Mouse (Mus musculus): ENCODE results near the gene Rtn4ip1. TPM values are rescaled to one million over a fixed set of nuclear protein-coding genes. Genes with fewer than 3 reads are reported as not detected.
A peak's percentile ranks its signal among the peaks of the same experiment; 100 is the strongest.

Rtn4ip1 gene
- polyA plus RNA-seq, 1 experiment from 2014 or later = 32.3 TPM

DNA sequence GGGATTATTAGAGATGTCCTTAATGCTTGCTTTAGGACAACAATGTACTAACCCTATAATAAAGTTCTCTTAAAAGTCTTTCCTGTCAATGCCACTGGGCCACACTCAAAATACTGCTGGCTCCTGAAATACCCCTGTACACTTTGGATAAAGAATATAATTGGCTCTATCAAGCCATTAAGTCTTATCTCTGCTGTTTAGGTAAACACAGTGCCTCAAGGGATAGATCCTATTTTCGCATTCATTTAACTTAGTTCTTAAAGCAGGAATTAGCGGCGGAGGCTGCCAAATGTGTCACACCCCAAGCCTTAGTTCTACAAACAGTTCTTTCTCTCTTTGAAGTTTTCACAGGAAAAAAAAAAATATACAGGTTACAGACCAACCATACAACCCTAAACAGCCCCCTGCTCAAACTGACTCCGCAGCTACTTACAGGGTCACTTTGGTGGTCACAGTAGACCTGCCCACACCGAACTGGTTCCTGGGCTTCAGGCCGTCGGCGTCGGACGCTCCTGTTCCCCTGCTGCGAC, 101.5 kb downstream of the Rtn4ip1 start:
- Histone ChIP-seq H3K4me1 (replicated peaks) (peaks cover 25% of the 10 kb centered on the region), H3K4me3 (peak overlapping the region; percentile 67), H3K27me3 (peaks cover 83% of the 10 kb centered on the region), H3K36me3 (no peaks in the 10 kb centered on the region), H3K27ac (no peak overlapping the region), H3K4me2 (peak overlapping the region; percentile 76), H3K9me3 (replicated peaks) (no peaks in the 10 kb centered on the region), H3K9ac (peak overlapping the region; percentile 36)
- WGBS = 1% methylated on average over 11 of the region's 11 CpGs
- no peak for ATAC-seq (replicated peaks; ENCODE audit: insufficient number of reproducible peaks, insufficient read depth, low FRiP score, low read depth)

DNA sequence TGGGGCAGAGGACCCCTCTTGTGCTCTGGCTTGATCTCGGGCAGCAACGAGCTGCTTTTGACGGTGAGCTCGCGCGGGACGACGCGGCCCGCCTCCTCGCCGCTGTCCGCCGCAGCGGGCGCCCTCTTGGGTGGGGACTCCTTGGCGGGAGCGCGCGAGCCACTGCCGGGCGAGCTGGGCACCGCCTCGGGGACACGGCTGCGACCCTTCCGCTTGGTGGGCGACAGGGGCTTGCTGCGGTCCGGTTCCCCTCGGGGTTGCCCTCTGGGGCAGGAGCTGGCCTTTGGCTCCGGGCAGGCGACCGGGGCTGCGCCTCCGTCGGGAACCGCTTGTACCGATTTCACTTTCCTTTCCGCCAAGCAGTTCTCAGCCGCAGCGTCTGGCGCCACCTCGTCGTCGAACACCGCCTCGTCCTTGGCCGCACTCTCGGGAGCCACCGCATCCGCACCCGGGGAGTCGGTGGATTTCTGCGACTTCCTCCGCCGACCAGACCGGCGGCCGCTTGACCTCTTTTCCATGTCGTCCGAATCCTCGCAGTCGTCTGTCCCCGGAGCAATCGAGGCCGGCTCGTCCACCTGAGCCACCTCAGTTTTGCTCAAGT, 102.0 kb downstream of the Rtn4ip1 start:
- peak; percentile 32; the same call in 1 of the 2 replicates for ATAC-seq (replicated peaks; ENCODE audit: insufficient number of reproducible peaks, insufficient read depth, low FRiP score, low read depth)
- peak overlapping the region; percentile 36 for H3K9ac ChIP-seq
- H3K36me3 ChIP-seq = no peaks in the 10 kb centered on the region
- peak overlapping the region; percentile 76 for H3K4me2 ChIP-seq
- no peak overlapping the region for H3K27ac ChIP-seq
- H3K4me3 ChIP-seq = peak overlapping the region; percentile 67
- H3K9me3 ChIP-seq (replicated peaks) = no peaks in the 10 kb centered on the region
- H3K4me1 ChIP-seq (replicated peaks) = peaks cover 25% of the 10 kb centered on the region
- under 1% methylated on average over 68 of the region's 68 CpGs for WGBS
- H3K27me3 ChIP-seq = peaks cover 87% of the 10 kb centered on the region

DNA sequence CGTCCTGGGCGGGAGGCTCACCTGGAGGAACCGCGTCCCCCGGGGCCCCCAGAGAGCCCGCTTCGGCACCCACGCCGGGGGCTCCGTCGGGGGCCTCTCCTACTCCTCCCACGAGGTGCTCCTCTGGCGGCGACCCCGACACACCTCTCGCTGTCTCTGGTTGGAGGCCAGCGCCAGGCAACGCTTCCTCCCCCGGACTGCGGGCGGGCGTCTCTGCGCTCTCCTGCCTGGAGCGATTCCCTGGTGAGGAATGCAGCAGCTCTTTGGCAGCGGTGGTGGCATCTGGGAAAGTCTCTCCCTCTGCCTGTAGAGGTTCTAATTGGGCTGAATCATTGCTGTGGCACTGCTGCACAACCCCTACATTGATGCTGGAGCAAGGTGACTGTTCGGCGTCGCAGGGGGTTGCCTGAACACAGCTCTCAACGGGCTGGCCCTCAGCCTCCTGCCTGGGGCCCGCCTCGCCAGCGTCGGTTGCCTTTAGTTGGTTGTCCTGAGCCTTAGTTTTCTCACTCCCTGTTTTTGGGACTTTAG, 102.7 kb downstream of the Rtn4ip1 start:
- whole genome bisulfite sequencing = 1% methylated on average over 33 of the region's 33 CpGs
- ATAC-seq (replicated peaks; ENCODE audit: insufficient number of reproducible peaks, insufficient read depth, low FRiP score, low read depth) = no peak
- peak overlapping the region; percentile 67 for H3K4me3 ChIP-seq
- H3K27me3 ChIP-seq = peaks cover 85% of the 10 kb centered on the region
- H3K36me3 ChIP-seq = no peaks in the 10 kb centered on the region
- no peak overlapping the region for H3K27ac ChIP-seq
- H3K4me1 ChIP-seq (replicated peaks) = peaks cover 25% of the 10 kb centered on the region
- no peaks in the 10 kb centered on the region for H3K9me3 ChIP-seq (replicated peaks)
- peak overlapping the region; percentile 76 for H3K4me2 ChIP-seq
- H3K9ac ChIP-seq = peak overlapping the region; percentile 36

GRCm38 (mm10) chr10:44005677-44006641, 104.4 kb downstream of the Rtn4ip1 start:
- Histone ChIP-seq H3K9me3 (replicated peaks) (no peaks in the 10 kb centered on the region), H3K36me3 (no peaks in the 10 kb centered on the region), H3K27ac (no peak overlapping the region), H3K4me1 (replicated peaks) (peaks cover 25% of the 10 kb centered on the region), H3K4me3 (peak overlapping the region; percentile 37), H3K27me3 (peaks cover 73% of the 10 kb centered on the region), H3K9ac (no peak overlapping the region; the same call in 1 of the 2 replicates), H3K4me2 (peak overlapping the region; percentile 71)
- ATAC-seq (replicated peaks; ENCODE audit: insufficient number of reproducible peaks, insufficient read depth, low FRiP score, low read depth) = no peak
- WGBS = 2% methylated on average over 40 of the region's 40 CpGs

Other genes starting within 250 kb of the Rtn4ip1 start
- 26.5 and 27.3 TPM in 2 replicates for gene Qrsl1, start 62 bp upstream of the Rtn4ip1 start, polyA plus RNA-seq (2015; fragmentation: Nextera tagmentation; extraction: Ambion mirVana)
- gene Crybg1, start 247.0 kb downstream of the Rtn4ip1 start, polyA plus RNA-seq (2015; fragmentation: Nextera tagmentation; extraction: Ambion mirVana) = 0.13 and 0.47 TPM in 2 replicates